ENCODE assay signal across 8 mouse cellular contexts in genomic region chr14:75010986-75011655, GRCm38 (mm10). TPM values are rescaled to one million over a fixed set of nuclear protein-coding genes. Genes with fewer than 3 reads are reported as not detected.
A peak's percentile ranks its signal among the peaks of the same experiment; 100 is the strongest.
DNase-seq lines count a peak whose midpoint lies in the region; ATAC-seq and TF ChIP-seq lines count a peak whose summit lies in the region.

No protein-coding gene starts in this region.

- no peak for TF ChIP-seq CTCF in forebrain, postnatal 0 days (IDR thresholded peaks at IDR 0.05; ENCODE audit: low read depth)
- peak; percentile 20; the same call in 1 of the 2 replicates for TF ChIP-seq CTCF in bone marrow, adult 2 months (IDR thresholded peaks at IDR 0.05; ENCODE audit: control insufficient read depth, insufficient read depth, low read length)

- DNase-seq in forebrain, postnatal 0 days, result no peak
- DNase-seq in forebrain, embryonic 10.5 days (ENCODE audit: extremely low spot score, low spot score), result no peak
- peak; percentile 47 for DNase-seq in lung, postnatal 10 days
- DNase-seq in lung, postnatal 25 days (ENCODE audit: low spot score), result no peak
- no peak for DNase-seq in left cerebral cortex, adult 9 months (ENCODE audit: low spot score in 2 of 2)

- no peak overlapping the region for H3K27ac ChIP-seq in forebrain, postnatal 0 days (ENCODE audit: low read depth, low read length)
- H3K27ac ChIP-seq in forebrain, embryonic 10.5 days, result no peak overlapping the region
- H3K27ac ChIP-seq in bone marrow, adult 2 months (ENCODE audit: control insufficient read depth, insufficient read depth, low read depth, low read length, poor library complexity), result peak overlapping the region; percentile 41
- no peak overlapping the region for H3K27ac ChIP-seq in forebrain, embryonic 12.5 days

- no peaks in the 10 kb centered on the region for H3K9me3 ChIP-seq in forebrain, postnatal 0 days (ENCODE audit: low read length)
- no peaks in the 10 kb centered on the region for H3K9me3 ChIP-seq in forebrain, embryonic 10.5 days
- H3K9me3 ChIP-seq in forebrain, embryonic 12.5 days, result no peaks in the 10 kb centered on the region

- H3K4me2 ChIP-seq in forebrain, postnatal 0 days (ENCODE audit: low read depth), result no peak overlapping the region
- no peak overlapping the region for H3K4me2 ChIP-seq in forebrain, embryonic 12.5 days

- H3K9ac ChIP-seq in forebrain, postnatal 0 days, result no peak overlapping the region
- no peak overlapping the region for H3K9ac ChIP-seq in forebrain, embryonic 12.5 days

- TF ChIP-seq POLR2A in bone marrow, adult 2 months (IDR thresholded peaks at IDR 0.05; ENCODE audit: borderline replicate concordance, control insufficient read depth, low read depth, low read length), result no peak

- peak; percentile 73; the same call in 1 of the 2 replicates for ATAC-seq in forebrain, postnatal 0 days
- ATAC-seq in megakaryocyte, adult 5-6 weeks (ENCODE audit: poor library complexity, severe bottlenecking), result peak; percentile 75
- no peak for ATAC-seq in forebrain, embryonic 12.5 days (ENCODE audit: low FRiP score)

- no peaks in the 10 kb centered on the region for H3K4me1 ChIP-seq in forebrain, postnatal 0 days (ENCODE audit: insufficient read depth)
- peaks cover 7% of the 10 kb centered on the region; the same call in 1 of the 2 replicates for H3K4me1 ChIP-seq in forebrain, embryonic 10.5 days
- peaks cover 4% of the 10 kb centered on the region for H3K4me1 ChIP-seq in bone marrow, adult 2 months (ENCODE audit: control insufficient read depth, insufficient read depth, low read length)
- peaks cover 5% of the 10 kb centered on the region; the same call in 1 of the 2 replicates for H3K4me1 ChIP-seq in forebrain, embryonic 12.5 days

- no peaks in the 10 kb centered on the region for H3K27me3 ChIP-seq in forebrain, postnatal 0 days (ENCODE audit: insufficient read depth, low read length)
- H3K27me3 ChIP-seq in forebrain, embryonic 10.5 days (ENCODE audit: poor library complexity, severe bottlenecking), result no peaks in the 10 kb centered on the region
- no peaks in the 10 kb centered on the region for H3K27me3 ChIP-seq in forebrain, embryonic 12.5 days

- H3K36me3 ChIP-seq in forebrain, postnatal 0 days (ENCODE audit: insufficient read depth), result no peaks in the 10 kb centered on the region
- H3K36me3 ChIP-seq in forebrain, embryonic 10.5 days (replicated peaks), result no peaks in the 10 kb centered on the region
- H3K36me3 ChIP-seq in forebrain, embryonic 12.5 days (replicated peaks), result no peaks in the 10 kb centered on the region

- no peak overlapping the region for H3K4me3 ChIP-seq in forebrain, postnatal 0 days (ENCODE audit: low read depth, low read length)
- no peak overlapping the region for H3K4me3 ChIP-seq in forebrain, embryonic 10.5 days
- no peak overlapping the region for H3K4me3 ChIP-seq in bone marrow, adult 2 months (replicated peaks; ENCODE audit: control insufficient read depth, low read depth, low read length)
- H3K4me3 ChIP-seq in forebrain, embryonic 12.5 days (replicated peaks), result no peak overlapping the region

- WGBS in forebrain, postnatal 0 days, result 36% methylated on average over 8 of the region's 8 CpGs
- 48% methylated on average over 8 of the region's 8 CpGs for WGBS in forebrain, embryonic 10.5 days
- 14% methylated on average over 8 of the region's 8 CpGs for WGBS in bone marrow, adult 2 months
- WGBS in forebrain, embryonic 12.5 days, result 41% methylated on average over 8 of the region's 8 CpGs

RNA-seq across cellular contexts. Expression of gene Rubcnl, which starts 4.7 kb away (rescaled TPM):
- 0.05 and 0.54 TPM in 2 replicates for total RNA-seq in forebrain, postnatal 0 days (2014; rRNA removed)
- 0.09 and 0.17 TPM in 2 replicates for polyA plus RNA-seq in forebrain, postnatal 0 days (2015; fragmentation: Nextera tagmentation; extraction: Ambion mirVana)
- polyA plus RNA-seq in forebrain, embryonic 10.5 days (2016; fragmentation: Nextera tagmentation; extraction: Ambion mirVana), result 0.15 and 0.36 TPM in 2 replicates
- 8.8 and 14.0 TPM in 2 replicates for polyA plus RNA-seq in bone marrow, adult 2 months (2011; ENCODE audit: insufficient read depth, insufficient read length, low replicate concordance, missing spikeins)
- total RNA-seq in megakaryocyte, adult 5-6 weeks (2015), result 13.8 and 14.0 TPM in 2 replicates
- total RNA-seq in megakaryocyte, adult 5-6 weeks (2017), result 15.7 and 17.5 TPM in 2 replicates
- polyA plus RNA-seq in forebrain, embryonic 12.5 days (2016; fragmentation: Nextera tagmentation; extraction: Ambion mirVana), result 0.14 and 0.18 TPM in 2 replicates
